Mouse (Mus musculus): ENCODE results near the gene Amotl1. TPM values are rescaled to one million over a fixed set of nuclear protein-coding genes. Genes with fewer than 3 reads are reported as not detected.
"Not testable (repeated sequence)": the region's sequence is repeated elsewhere in the genome, so short reads cannot be mapped to it uniquely, and the experiment has no call there.

The Amotl1 gene
- 35.8 and 41.1 TPM in 2 replicates for polyA plus RNA-seq (2012; ENCODE audit: insufficient read depth, insufficient read length, missing spikeins)

GRCm38 (mm10) chr9:14644956-14645355 lies at the start of gene Amotl1:
Gene Amotl1 (minus strand): TSS chr9:14645056.
- 0 out of 2 replicates have a peak within 1 kb of the TSS, but pooled peaks have one; percentile 10 for H3K27ac ChIP-seq (replicated peaks; ENCODE audit: low read depth, low read length)

GRCm38 (mm10) chr9:14689376-14690108 lies 44.7 kb upstream of the Amotl1 start:
- Histone ChIP-seq H3K27ac (replicated peaks; ENCODE audit: low read depth, low read length) (no peak overlapping the region), H3K4me3 (ENCODE audit: insufficient read depth, low read depth, low read length) (no peak overlapping the region), H3K4me1 (ENCODE audit: control insufficient read depth, insufficient read depth, insufficient read length, low read length) (no peaks in the 10 kb centered on the region)

More at GRCm38 (mm10) chr9:14644956-14645355, at the start of gene Amotl1:
- no peak within 1 kb of the TSS for H3K4me3 ChIP-seq (ENCODE audit: insufficient read depth, low read depth, low read length)
- H3K4me1 ChIP-seq (ENCODE audit: control insufficient read depth, insufficient read depth, insufficient read length, low read length), result peaks cover 39% of the 10 kb centered on the region

- Histone ChIP-seq H3K27ac (replicated peaks; ENCODE audit: low read depth, low read length) (no peak overlapping the region), H3K4me3 (ENCODE audit: insufficient read depth, low read depth, low read length) (no peak overlapping the region), H3K4me1 (ENCODE audit: control insufficient read depth, insufficient read depth, insufficient read length, low read length) (no peaks in the 10 kb centered on the region)
These were observed 39.5 kb upstream of the Amotl1 start for GRCm38 (mm10) chr9:14684363-14684762.

GRCm38 (mm10) chr9:14682741-14683140 lies 37.9 kb upstream of the Amotl1 start:
- H3K27ac ChIP-seq (replicated peaks; ENCODE audit: low read depth, low read length), result no peak overlapping the region
- H3K4me1 ChIP-seq (ENCODE audit: control insufficient read depth, insufficient read depth, insufficient read length, low read length), result no peaks in the 10 kb centered on the region
- H3K4me3 ChIP-seq (ENCODE audit: insufficient read depth, low read depth, low read length), result no peak overlapping the region

- no peaks in the 10 kb centered on the region for H3K4me1 ChIP-seq (ENCODE audit: control insufficient read depth, insufficient read depth, insufficient read length, low read length)
These were observed 35.7 kb upstream of the Amotl1 start for GRCm38 (mm10) chr9:14680584-14680983.

GRCm38 (mm10) chr9:14675707-14676691 lies 31.1 kb upstream of the Amotl1 start:
- Histone ChIP-seq H3K27ac (replicated peaks; ENCODE audit: low read depth, low read length) (no peak overlapping the region), H3K4me1 (ENCODE audit: control insufficient read depth, insufficient read depth, insufficient read length, low read length) (no peaks in the 10 kb centered on the region), H3K4me3 (ENCODE audit: insufficient read depth, low read depth, low read length) (no peak overlapping the region)

More at GRCm38 (mm10) chr9:14680584-14680983, 35.7 kb upstream of the Amotl1 start:
- Histone ChIP-seq H3K4me3 (ENCODE audit: insufficient read depth, low read depth, low read length) (no peak overlapping the region), H3K27ac (replicated peaks; ENCODE audit: low read depth, low read length) (no peak overlapping the region)

GRCm38 (mm10) chr9:14674506-14674905 lies 29.6 kb upstream of the Amotl1 start:
- H3K4me1 ChIP-seq (ENCODE audit: control insufficient read depth, insufficient read depth, insufficient read length, low read length), result no peaks in the 10 kb centered on the region
- H3K4me3 ChIP-seq (ENCODE audit: insufficient read depth, low read depth, low read length), result no peak overlapping the region
- H3K27ac ChIP-seq (replicated peaks; ENCODE audit: low read depth, low read length), result no peak overlapping the region

- Histone ChIP-seq H3K4me3 (ENCODE audit: insufficient read depth, low read depth, low read length) (no peak overlapping the region), H3K4me1 (ENCODE audit: control insufficient read depth, insufficient read depth, insufficient read length, low read length) (no peaks in the 10 kb centered on the region), H3K27ac (replicated peaks; ENCODE audit: low read depth, low read length) (no peak overlapping the region)
These were observed 28.3 kb upstream of the Amotl1 start for GRCm38 (mm10) chr9:14673109-14673508.

- H3K27ac ChIP-seq (replicated peaks; ENCODE audit: low read depth, low read length); H3K4me1 ChIP-seq (ENCODE audit: control insufficient read depth, insufficient read depth, insufficient read length, low read length); H3K4me3 ChIP-seq (ENCODE audit: insufficient read depth, low read depth, low read length): not testable (repeated sequence)
These were observed 27.1 kb upstream of the Amotl1 start for GRCm38 (mm10) chr9:14671965-14672364.

- H3K27ac ChIP-seq (replicated peaks; ENCODE audit: low read depth, low read length), result no peak overlapping the region
These were observed 23.5 kb upstream of the Amotl1 start for GRCm38 (mm10) chr9:14668382-14668781.

GRCm38 (mm10) chr9:14666071-14666470 lies 21.2 kb upstream of the Amotl1 start:
- H3K4me1 ChIP-seq (ENCODE audit: control insufficient read depth, insufficient read depth, insufficient read length, low read length), result peaks cover 8% of the 10 kb centered on the region
- no peak overlapping the region for H3K27ac ChIP-seq (replicated peaks; ENCODE audit: low read depth, low read length)
- H3K4me3 ChIP-seq (ENCODE audit: insufficient read depth, low read depth, low read length), result no peak overlapping the region

More at GRCm38 (mm10) chr9:14668382-14668781, 23.5 kb upstream of the Amotl1 start:
- H3K4me3 ChIP-seq (ENCODE audit: insufficient read depth, low read depth, low read length), result no peak overlapping the region
- peaks cover 2% of the 10 kb centered on the region; the same call in 1 of the 2 replicates for H3K4me1 ChIP-seq (ENCODE audit: control insufficient read depth, insufficient read depth, insufficient read length, low read length)

- Histone ChIP-seq H3K27ac (replicated peaks; ENCODE audit: low read depth, low read length) (peak overlapping the region; percentile 91), H3K4me3 (ENCODE audit: insufficient read depth, low read depth, low read length) (peak overlapping the region; percentile 31; the same call in 1 of the 2 replicates), H3K4me1 (ENCODE audit: control insufficient read depth, insufficient read depth, insufficient read length, low read length) (peaks cover 8% of the 10 kb centered on the region)
These were observed 18.7 kb upstream of the Amotl1 start for GRCm38 (mm10) chr9:14663591-14663990.

GRCm38 (mm10) chr9:14662876-14663275 lies 18.0 kb upstream of the Amotl1 start:
- Histone ChIP-seq H3K27ac (replicated peaks; ENCODE audit: low read depth, low read length) (peak overlapping the region; percentile 83), H3K4me3 (ENCODE audit: insufficient read depth, low read depth, low read length) (peak overlapping the region; percentile 12; the same call in 1 of the 2 replicates), H3K4me1 (ENCODE audit: control insufficient read depth, insufficient read depth, insufficient read length, low read length) (peaks cover 8% of the 10 kb centered on the region)

GRCm38 (mm10) chr9:14662138-14662537 lies 17.3 kb upstream of the Amotl1 start:
- peaks cover 8% of the 10 kb centered on the region for H3K4me1 ChIP-seq (ENCODE audit: control insufficient read depth, insufficient read depth, insufficient read length, low read length)
- 0 out of 2 replicates have a peak overlapping the region, but pooled peaks have one; percentile 18 for H3K27ac ChIP-seq (replicated peaks; ENCODE audit: low read depth, low read length)
- H3K4me3 ChIP-seq (ENCODE audit: insufficient read depth, low read depth, low read length), result 0 out of 2 replicates have a peak overlapping the region, but pooled peaks have one; percentile 12

GRCm38 (mm10) chr9:14657926-14658325 lies 13.1 kb upstream of the Amotl1 start:
- Histone ChIP-seq H3K4me1 (ENCODE audit: control insufficient read depth, insufficient read depth, insufficient read length, low read length) (peaks cover 3% of the 10 kb centered on the region; the same call in 1 of the 2 replicates), H3K4me3 (ENCODE audit: insufficient read depth, low read depth, low read length) (no peak overlapping the region), H3K27ac (replicated peaks; ENCODE audit: low read depth, low read length) (no peak overlapping the region)

Data from brown adipose tissue, adult 24 weeks (tissue).